Mouse (Mus musculus) cerebellum, adult 2 months (tissue): ENCODE measurements at regions not wholly inside any gene's neighbourhood (a gene's known extent, or its start where the extent isn't known, plus 50 kb on each side); places are given as distances from the start of the nearest gene placed in this dataset.

ENCODE experiments used
- DNase-seq, 2 experiments: peaks; one replicate each; pipeline ENCODE4 v3.0.0; 2021
- H3K27ac ChIP-seq: fragments of 200-500 bp; 2 replicates; pipeline ENCODE4 v1.5.1; 2012; ENCODE audit warnings: low read length, control low read depth, inconsistent platforms; ENCODE audit not compliant: insufficient read depth
- H3K27me3 ChIP-seq: fragments of 200-500 bp; 2 replicates; pipeline ENCODE4 v1.6.1; 2012; ENCODE audit warnings: inconsistent platforms, mild to moderate bottlenecking, low read length, moderate library complexity; ENCODE audit not compliant: control insufficient read depth, insufficient read depth
- H3K4me1 ChIP-seq: fragments of 200-500 bp; 2 replicates; pipeline ENCODE4 v1.6.1; 2011; ENCODE audit warnings: low read length; ENCODE audit not compliant: control insufficient read depth, insufficient read depth
- H3K4me3 ChIP-seq: fragments of 200-500 bp; replicated peaks from 2 replicates; pipeline ENCODE3; 2011; ENCODE audit warnings: mild to moderate bottlenecking, low read depth, low read length, control low read depth; ENCODE audit not compliant: insufficient read depth
- CTCF ChIP-seq: fragments of 200-500 bp; IDR thresholded peaks from 2 replicates; pipeline ENCODE4 v1.5.1; 2011; ENCODE audit warnings: low read depth, mild to moderate bottlenecking, control low read depth, low read length, moderate library complexity, borderline replicate concordance; ENCODE audit not compliant: insufficient read depth
- POLR2A ChIP-seq: fragments of 200-500 bp; IDR thresholded peaks from 2 replicates; pipeline ENCODE4 v1.6.1; 2011; ENCODE audit warnings: low read length, control low read depth, borderline replicate concordance; ENCODE audit not compliant: insufficient read depth
- WGBS: fragments of 180-500 bp; shearing (Covaris S2); methylation state at CpG from one replicate; pipeline ENCODE4 v1.1.7; 2018; 5-methylcytosine and 5-hydroxymethylcytosine counted together

GRCm38 (mm10) chr2:74029938-74030337, 118.8 kb upstream of the Atp5g3 start:
- no peak for TF ChIP-seq POLR2A
- no peak for TF ChIP-seq CTCF
- H3K4me1 ChIP-seq: no peaks in the 10 kb centered on the region
- WGBS: 91% methylated on average over 9 of the region's 9 CpGs

DNA sequence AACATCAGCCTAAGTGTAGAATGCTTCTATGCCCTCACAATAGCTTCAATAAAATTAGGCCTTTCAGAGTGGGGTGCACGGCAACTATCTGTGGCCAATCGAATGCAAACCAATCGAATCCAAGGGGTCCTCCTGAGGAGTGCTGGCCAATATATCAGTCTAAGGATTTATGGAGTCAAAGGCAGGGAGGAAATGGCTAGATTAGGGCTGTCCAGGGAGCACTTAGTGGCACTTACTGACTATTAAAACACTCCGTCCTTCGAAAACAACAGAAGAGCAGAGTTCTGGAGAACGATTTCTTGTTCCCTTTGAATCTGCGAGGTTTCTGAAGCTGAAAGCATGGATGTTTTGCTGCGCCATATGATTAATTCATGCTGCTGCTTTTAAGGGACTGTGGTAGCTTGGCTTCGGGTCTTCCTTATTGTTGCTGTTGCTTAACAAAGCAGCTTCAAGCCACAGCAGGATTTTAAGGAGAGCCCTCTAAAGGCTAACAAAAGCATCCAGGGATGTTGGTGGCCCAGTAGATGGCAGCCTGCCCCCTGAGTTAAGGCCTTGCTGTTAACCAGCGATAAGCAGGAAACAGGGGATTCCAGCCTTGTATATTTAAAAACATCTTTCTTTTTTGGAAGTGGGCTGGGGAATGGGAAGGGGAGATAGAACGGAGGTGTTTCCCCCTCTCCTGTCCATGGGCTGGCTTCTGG, 116.4 kb upstream of the Atp5g3 start:
- Histone ChIP-seq H3K4me1 (no peaks in the 10 kb centered on the region), H3K27me3 (no peaks in the 10 kb centered on the region), H3K27ac (no peak overlapping the region), H3K4me3 (no peak overlapping the region)
- WGBS: 62% methylated on average over 11 of the region's 11 CpGs
- DNase-seq: peak; percentile 9 to 19
- peak; percentile 39; the same call in 1 of the 2 replicates for TF ChIP-seq CTCF
- no peak for TF ChIP-seq POLR2A

More at GRCm38 (mm10) chr2:74029938-74030337, 118.8 kb upstream of the Atp5g3 start:
- no peak overlapping the region for H3K27ac ChIP-seq
- H3K27me3 ChIP-seq: no peaks in the 10 kb centered on the region
- DNase-seq: no peak
- H3K4me3 ChIP-seq: no peak overlapping the region

GRCm38 (mm10) chr2:74015146-74015545, 104.0 kb upstream of the Atp5g3 start:
- DNase-seq: no peak
- TF ChIP-seq POLR2A: no peak
- no peak for TF ChIP-seq CTCF
- WGBS: 74% methylated on average over 7 of the region's 7 CpGs
- Histone ChIP-seq H3K27me3 (no peaks in the 10 kb centered on the region), H3K27ac (no peak overlapping the region), H3K4me3 (no peak overlapping the region), H3K4me1 (no peaks in the 10 kb centered on the region)

DNA sequence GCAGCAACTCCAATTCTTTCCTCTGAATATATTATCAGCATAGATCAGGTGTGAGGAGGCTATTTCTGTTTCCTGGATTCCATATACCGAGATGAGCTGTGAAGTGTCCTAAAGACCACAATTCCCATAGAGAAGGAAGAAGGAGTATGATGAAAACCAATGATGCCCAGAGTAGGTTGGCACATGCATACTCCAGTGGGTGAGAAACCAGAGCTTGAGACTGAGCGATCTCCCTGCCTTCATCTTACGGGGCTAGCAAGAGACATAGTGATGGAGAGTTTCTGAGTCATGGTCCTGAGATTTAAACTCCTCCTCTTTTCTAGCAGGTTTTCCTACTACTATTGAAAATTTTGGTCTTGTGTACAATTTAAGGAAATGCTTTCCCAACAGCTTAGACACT, 103.1 kb upstream of the Atp5g3 start:
- WGBS: 86% methylated on average over 3 of the region's 3 CpGs
- DNase-seq: no peak
- Histone ChIP-seq H3K4me1 (no peaks in the 10 kb centered on the region), H3K4me3 (no peak overlapping the region), H3K27ac (no peak overlapping the region), H3K27me3 (no peaks in the 10 kb centered on the region)
- TF ChIP-seq POLR2A (no peak), CTCF (no peak)

DNA sequence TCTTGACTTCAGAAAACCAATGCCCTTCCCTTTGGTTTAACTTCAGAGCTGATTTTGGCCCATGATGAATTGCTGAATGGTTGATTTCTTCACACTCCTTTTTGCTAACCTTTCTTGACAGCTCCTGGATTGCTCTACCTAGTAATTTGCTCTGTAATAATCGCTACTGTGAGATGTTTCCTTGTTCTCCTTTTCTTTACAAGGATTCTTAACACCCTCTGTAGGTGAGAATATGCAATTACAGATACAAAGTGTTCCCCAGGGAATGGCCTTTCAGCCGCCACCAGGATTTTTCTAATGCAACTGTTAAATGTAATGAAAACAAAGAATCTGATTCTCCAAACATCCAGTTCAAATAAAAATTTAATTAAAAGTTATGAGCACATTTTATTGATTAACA, 87.4 kb upstream of the Atp5g3 start:
- no peak overlapping the region for H3K4me3 ChIP-seq
- H3K27ac ChIP-seq: no peak overlapping the region
- H3K4me1 ChIP-seq: no peaks in the 10 kb centered on the region
- TF ChIP-seq POLR2A (no peak), CTCF (peak; percentile 52)
- DNase-seq: peak in 1 of 2 experiments; percentile 50
- WGBS: 11% methylated on average over 2 of the region's 2 CpGs
- H3K27me3 ChIP-seq: no peaks in the 10 kb centered on the region

DNA sequence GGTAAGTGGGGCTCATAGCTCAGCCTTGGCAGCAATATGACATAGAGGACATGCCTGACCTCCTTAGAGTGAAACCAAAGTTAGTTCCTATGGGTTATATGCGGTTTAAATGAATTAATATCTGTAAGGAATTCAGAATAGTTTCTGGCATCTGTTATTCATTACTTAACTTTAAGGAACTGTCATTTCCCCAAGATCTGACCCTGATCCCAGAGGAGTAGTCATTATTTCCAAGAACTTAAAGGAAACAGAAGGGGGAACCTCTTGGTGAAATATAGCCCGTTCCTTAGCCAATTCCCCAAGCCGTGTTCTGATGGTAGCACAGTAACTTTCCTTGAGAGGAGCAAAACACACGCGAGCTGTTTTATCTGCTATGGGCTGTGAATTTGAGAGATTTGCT, 85.9 kb upstream of the Atp5g3 start:
- 87% methylated on average over 5 of the region's 5 CpGs for WGBS
- no peak for TF ChIP-seq CTCF
- no peak for TF ChIP-seq POLR2A
- DNase-seq: no peak
- no peaks in the 10 kb centered on the region for H3K27me3 ChIP-seq
- H3K27ac ChIP-seq: no peak overlapping the region
- H3K4me1 ChIP-seq: no peaks in the 10 kb centered on the region
- H3K4me3 ChIP-seq: no peak overlapping the region

- H3K4me1 ChIP-seq: peaks cover 9% of the 10 kb centered on the region
- H3K27ac ChIP-seq: no peak overlapping the region
- no peak overlapping the region for H3K4me3 ChIP-seq
- no peaks in the 10 kb centered on the region for H3K27me3 ChIP-seq
- 58% methylated on average over 11 of the region's 11 CpGs for WGBS
- DNase-seq: no peak
- no peak for TF ChIP-seq CTCF
- TF ChIP-seq POLR2A: no peak
Observed at GRCm38 (mm10) chr2:73991818-73992217, 80.7 kb upstream of the Atp5g3 start.

GRCm38 (mm10) chr2:73987441-73988105, 76.4 kb upstream of the Atp5g3 start:
- TF ChIP-seq CTCF (no peak), POLR2A (no peak)
- WGBS: 34% methylated on average over 10 of the region's 10 CpGs
- DNase-seq: peak; percentile 44 to 71

More at GRCm38 (mm10) chr2:73987441-73988105, 76.4 kb upstream of the Atp5g3 start:
- Histone ChIP-seq H3K27ac (no peak overlapping the region), H3K4me3 (no peak overlapping the region), H3K27me3 (no peaks in the 10 kb centered on the region), H3K4me1 (peaks cover 13% of the 10 kb centered on the region)
